Mouse (Mus musculus) limb, embryonic 12.5 days (tissue): ENCODE measurements around the gene Rims1. TPM values are rescaled to one million over a fixed set of nuclear protein-coding genes. Genes with fewer than 3 reads are reported as not detected.

Source experiments
- ATAC-seq: fragments of 200-750 bp; cut with Nextera tagmentation; 2 replicates; pipeline ENCODE4 v1.8.0; 2017; ENCODE audit warnings: low read depth, moderate TSS enrichment; ENCODE audit not compliant: insufficient number of reproducible peaks, insufficient read depth, low FRiP score, low TSS enrichment
- H3K27ac ChIP-seq: fragments of 300-500 bp; sonication (generic); 2 replicates; pipeline ENCODE4 v1.5.1; 2016; ENCODE audit warnings: mild to moderate bottlenecking, moderate library complexity
- H3K27me3 ChIP-seq: fragments of 300-500 bp; sonication (generic); 2 replicates; pipeline ENCODE4 v1.6.1; 2016; ENCODE audit warnings: mild to moderate bottlenecking, moderate library complexity
- H3K36me3 ChIP-seq: fragments of 300-500 bp; sonication (generic); 2 replicates; pipeline ENCODE4 v1.6.1; 2016; ENCODE audit warnings: mild to moderate bottlenecking, moderate library complexity
- H3K4me1 ChIP-seq: fragments of 300-500 bp; sonication (generic); replicated peaks from 2 replicates; pipeline ENCODE4 v1.6.1; 2016
- H3K4me2 ChIP-seq: fragments of 300-500 bp; sonication (generic); 2 replicates; pipeline ENCODE4 v1.6.1; 2016; ENCODE audit warnings: mild to moderate bottlenecking, moderate library complexity
- H3K4me3 ChIP-seq: fragments of 300-500 bp; sonication (generic); replicated peaks from 2 replicates; pipeline ENCODE4 v1.5.1; 2016; ENCODE audit warnings: mild to moderate bottlenecking
- H3K9ac ChIP-seq: fragments of 300-500 bp; sonication (generic); replicated peaks from 2 replicates; pipeline ENCODE4 v1.6.1; 2016; ENCODE audit warnings: mild to moderate bottlenecking, moderate library complexity
- H3K9me3 ChIP-seq: fragments of 300-500 bp; sonication (generic); 2 replicates; pipeline ENCODE4 v1.6.1; 2016; ENCODE audit warnings: mild to moderate bottlenecking, moderate library complexity
- WGBS: fragments of 180-500 bp; shearing (Covaris S2); methylation state at CpG from one replicate; pipeline ENCODE4 v1.1.7; 2016; 5-methylcytosine and 5-hydroxymethylcytosine counted together
- polyA plus RNA-seq: library from polyadenylated mRNA; unstranded; fragments of >200 nt; fragmentation: Nextera tagmentation; extraction: Ambion mirVana; gene quantifications from 2 replicates; pipeline ENCODE4 v1.2.1, GENCODE M21; 2016

Rims1 gene
- polyA plus RNA-seq, 1 experiment from 2014 or later, result 2.3 TPM

DNA sequence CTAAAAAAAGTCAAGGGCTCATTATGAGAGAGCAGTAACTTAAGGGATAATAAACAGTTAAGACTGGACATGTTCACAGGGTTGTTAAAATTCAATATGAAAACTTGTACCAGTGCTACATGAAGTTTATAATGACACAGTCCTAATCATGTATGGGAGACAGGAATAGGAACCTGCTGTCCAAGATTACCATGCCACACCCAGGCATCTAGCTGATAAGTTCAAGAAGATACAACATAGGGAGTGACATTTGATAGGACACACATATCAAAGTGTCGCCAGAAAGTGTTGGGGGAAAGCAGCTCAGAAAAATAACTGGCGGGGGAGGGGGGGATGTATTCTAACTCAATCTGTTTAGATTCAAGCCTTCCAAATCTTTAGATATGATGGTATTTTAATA, 449.6 kb downstream of the Rims1 start:
- Histone ChIP-seq H3K4me1 (no peaks in the 10 kb centered on the region), H3K9ac (no peak overlapping the region), H3K27me3 (no peaks in the 10 kb centered on the region), H3K4me2 (no peak overlapping the region), H3K9me3 (no peaks in the 10 kb centered on the region), H3K27ac (no peak overlapping the region), H3K36me3 (no peaks in the 10 kb centered on the region), H3K4me3 (no peak overlapping the region)
- ATAC-seq, result no peak
- 88% methylated on average over 2 of the region's 2 CpGs for WGBS

DNA sequence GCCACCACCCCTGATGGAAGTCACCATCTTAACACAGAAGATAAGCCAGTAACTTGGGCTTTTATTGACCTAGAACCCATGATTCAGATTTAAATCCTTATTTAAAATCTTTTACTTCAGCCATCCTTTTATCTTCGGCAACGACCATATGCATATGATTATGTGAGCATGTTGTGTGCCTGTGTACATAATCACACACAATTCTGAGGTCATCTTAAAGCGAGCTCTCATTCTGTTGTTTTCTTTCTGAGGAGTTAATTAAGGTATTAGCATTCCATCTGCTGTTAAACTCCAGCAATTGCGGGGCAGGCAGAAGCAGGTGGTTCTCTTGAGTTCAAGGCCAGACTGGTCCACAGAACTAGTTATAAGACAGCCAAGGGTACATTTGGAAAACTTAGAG, 452.1 kb downstream of the Rims1 start:
- no peak overlapping the region for H3K4me3 ChIP-seq
- WGBS, result 82% methylated on average over 4 of the region's 4 CpGs
- no peak overlapping the region for H3K9ac ChIP-seq
- ATAC-seq, result no peak
- no peak overlapping the region for H3K27ac ChIP-seq
- no peaks in the 10 kb centered on the region for H3K9me3 ChIP-seq
- H3K36me3 ChIP-seq, result no peaks in the 10 kb centered on the region
- H3K27me3 ChIP-seq, result no peaks in the 10 kb centered on the region
- no peaks in the 10 kb centered on the region for H3K4me1 ChIP-seq
- H3K4me2 ChIP-seq, result no peak overlapping the region

- no peaks in the 10 kb centered on the region for H3K4me1 ChIP-seq
- H3K9me3 ChIP-seq, result no peaks in the 10 kb centered on the region
- ATAC-seq, result no peak
- H3K4me3 ChIP-seq, result no peak overlapping the region
- no peak overlapping the region for H3K9ac ChIP-seq
- H3K27me3 ChIP-seq, result no peaks in the 10 kb centered on the region
- H3K27ac ChIP-seq, result no peak overlapping the region
- 70% methylated on average over 9 of the region's 9 CpGs for WGBS
- no peak overlapping the region for H3K4me2 ChIP-seq
- H3K36me3 ChIP-seq, result no peaks in the 10 kb centered on the region
These were observed 466.9 kb downstream of the Rims1 start for GRCm38 (mm10) chr1:22338914-22339313.

GRCm38 (mm10) chr1:22320941-22321676, 484.7 kb downstream of the Rims1 start:
- WGBS, result 41% methylated on average over 6 of the region's 6 CpGs
- no peak overlapping the region for H3K27ac ChIP-seq
- no peak overlapping the region for H3K4me2 ChIP-seq
- no peak overlapping the region for H3K9ac ChIP-seq
- H3K4me1 ChIP-seq, result peaks cover 7% of the 10 kb centered on the region; the same call in 1 of the 2 replicates
- H3K4me3 ChIP-seq, result no peak overlapping the region
- H3K9me3 ChIP-seq, result no peaks in the 10 kb centered on the region
- ATAC-seq, result peak; percentile 56
- no peaks in the 10 kb centered on the region for H3K27me3 ChIP-seq
- no peaks in the 10 kb centered on the region for H3K36me3 ChIP-seq

GRCm38 (mm10) chr1:22315537-22315936, 490.3 kb downstream of the Rims1 start:
- WGBS, result 5% methylated on average over 2 of the region's 2 CpGs
- no peaks in the 10 kb centered on the region for H3K27me3 ChIP-seq
- H3K9me3 ChIP-seq, result no peaks in the 10 kb centered on the region
- no peaks in the 10 kb centered on the region for H3K36me3 ChIP-seq
- ATAC-seq, result no peak
- no peak overlapping the region for H3K9ac ChIP-seq
- H3K4me2 ChIP-seq, result no peak overlapping the region
- H3K4me3 ChIP-seq, result no peak overlapping the region
- no peak overlapping the region for H3K27ac ChIP-seq
- peaks cover 6% of the 10 kb centered on the region; the same call in 1 of the 2 replicates for H3K4me1 ChIP-seq

- no peaks in the 10 kb centered on the region for H3K9me3 ChIP-seq
- H3K36me3 ChIP-seq, result no peaks in the 10 kb centered on the region
- no peak overlapping the region for H3K9ac ChIP-seq
- no peak overlapping the region for H3K27ac ChIP-seq
- H3K4me3 ChIP-seq, result no peak overlapping the region
- peaks cover 6% of the 10 kb centered on the region; the same call in 1 of the 2 replicates for H3K4me1 ChIP-seq
- no peak for ATAC-seq
- no peak overlapping the region for H3K4me2 ChIP-seq
- 71% methylated on average over 7 of the region's 7 CpGs for WGBS
- H3K27me3 ChIP-seq, result no peaks in the 10 kb centered on the region
These were observed 494.3 kb downstream of the Rims1 start for GRCm38 (mm10) chr1:22311471-22311870.

- Histone ChIP-seq H3K4me1 (no peaks in the 10 kb centered on the region), H3K27ac (no peak overlapping the region), H3K4me3 (no peak overlapping the region), H3K9ac (no peak overlapping the region), H3K4me2 (no peak overlapping the region), H3K27me3 (no peaks in the 10 kb centered on the region), H3K36me3 (no peaks in the 10 kb centered on the region), H3K9me3 (no peaks in the 10 kb centered on the region)
- no peak for ATAC-seq
- WGBS, result 90% methylated on average over 5 of the region's 5 CpGs
These were observed 499.3 kb downstream of the Rims1 start for GRCm38 (mm10) chr1:22306519-22306918.

DNA sequence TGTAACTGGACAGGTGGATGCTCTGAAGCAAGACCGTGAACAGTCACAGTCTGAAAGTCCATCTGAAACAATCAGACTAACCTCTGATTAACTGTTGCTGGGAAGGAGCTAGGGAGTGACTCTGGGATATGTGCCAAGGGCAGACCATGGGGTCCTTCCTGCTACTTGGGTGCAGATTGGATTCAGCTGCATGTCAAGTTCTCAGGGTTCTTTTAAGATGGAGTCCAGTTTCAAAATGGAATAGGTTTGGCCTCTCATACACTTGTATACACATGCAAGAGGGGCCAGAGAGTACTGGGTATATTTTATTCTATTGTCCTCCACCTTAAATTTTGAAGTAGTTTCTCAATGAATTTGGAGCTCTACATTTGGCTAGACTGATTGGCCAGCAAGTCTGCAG, 499.9 kb downstream of the Rims1 start:
- no peaks in the 10 kb centered on the region for H3K27me3 ChIP-seq
- no peak overlapping the region for H3K4me2 ChIP-seq
- no peaks in the 10 kb centered on the region for H3K4me1 ChIP-seq
- no peaks in the 10 kb centered on the region for H3K36me3 ChIP-seq
- no peak overlapping the region for H3K4me3 ChIP-seq
- WGBS, result 80% methylated on average over 1 of the region's 1 CpGs
- no peak for ATAC-seq
- H3K9ac ChIP-seq, result no peak overlapping the region
- no peak overlapping the region for H3K27ac ChIP-seq
- no peaks in the 10 kb centered on the region for H3K9me3 ChIP-seq

DNA sequence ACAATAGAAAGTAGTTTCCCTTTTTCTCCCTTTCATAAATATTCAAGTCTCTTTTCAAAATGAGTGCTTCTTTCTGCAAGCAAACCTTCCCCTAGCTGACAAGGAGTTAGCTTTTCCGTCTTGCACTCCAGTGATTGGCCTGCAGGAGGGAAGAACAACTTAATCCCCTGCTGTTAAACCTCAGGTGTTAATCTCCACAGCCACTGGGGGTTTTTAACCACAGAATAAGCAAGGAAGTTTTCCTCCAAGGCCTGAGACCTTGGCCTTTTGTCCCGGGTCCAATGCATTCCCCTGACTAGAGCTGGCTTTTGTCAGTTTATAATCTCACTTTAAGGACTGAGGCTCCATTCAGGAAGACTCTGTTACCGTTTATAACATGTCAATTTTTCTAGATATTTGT, 511.8 kb downstream of the Rims1 start:
- no peaks in the 10 kb centered on the region for H3K36me3 ChIP-seq
- H3K27ac ChIP-seq, result no peak overlapping the region
- H3K27me3 ChIP-seq, result no peaks in the 10 kb centered on the region; the same call in 1 of the 2 replicates
- H3K4me3 ChIP-seq, result no peak overlapping the region
- no peak for ATAC-seq
- H3K4me2 ChIP-seq, result no peak overlapping the region
- H3K9me3 ChIP-seq, result no peaks in the 10 kb centered on the region
- WGBS, result 4% methylated on average over 3 of the region's 3 CpGs
- peaks cover 4% of the 10 kb centered on the region; the same call in 1 of the 2 replicates for H3K4me1 ChIP-seq
- no peak overlapping the region for H3K9ac ChIP-seq

GRCm38 (mm10) chr1:22293310-22293709, 512.5 kb downstream of the Rims1 start:
- Histone ChIP-seq H3K4me3 (no peak overlapping the region), H3K27ac (no peak overlapping the region), H3K27me3 (peaks cover under 1% of the 10 kb centered on the region), H3K9ac (no peak overlapping the region), H3K4me2 (no peak overlapping the region), H3K4me1 (peaks cover 4% of the 10 kb centered on the region; the same call in 1 of the 2 replicates), H3K9me3 (no peaks in the 10 kb centered on the region), H3K36me3 (no peaks in the 10 kb centered on the region)
- ATAC-seq, result no peak
- WGBS, result 17% methylated on average over 2 of the region's 2 CpGs

DNA sequence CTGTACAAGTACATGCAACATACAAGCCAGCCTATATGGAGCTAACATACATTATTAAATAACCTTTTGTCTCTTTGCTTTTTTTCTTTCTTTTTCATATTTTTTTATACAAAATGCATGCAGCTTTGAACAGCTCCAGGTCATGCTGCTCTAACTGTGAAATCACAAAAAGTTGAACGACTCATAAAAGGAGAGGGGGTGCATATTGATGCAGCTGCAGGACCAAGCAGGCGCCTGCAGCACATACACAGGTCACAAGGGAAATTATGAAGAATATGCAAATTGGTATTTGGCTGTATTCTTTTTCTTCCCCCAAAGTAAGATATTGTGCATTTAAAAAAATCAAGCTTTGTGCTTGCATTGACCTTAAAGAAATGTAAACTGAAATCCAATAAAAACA, 519.0 kb downstream of the Rims1 start:
- Histone ChIP-seq H3K4me1 (no peaks in the 10 kb centered on the region), H3K9me3 (no peaks in the 10 kb centered on the region), H3K4me2 (no peak overlapping the region), H3K9ac (no peak overlapping the region), H3K27me3 (peaks cover 3% of the 10 kb centered on the region; the same call in 1 of the 2 replicates), H3K36me3 (no peaks in the 10 kb centered on the region), H3K27ac (no peak overlapping the region), H3K4me3 (no peak overlapping the region)
- 46% methylated on average over 2 of the region's 2 CpGs for WGBS
- no peak for ATAC-seq

- Histone ChIP-seq H3K4me2 (no peak overlapping the region), H3K27ac (no peak overlapping the region), H3K36me3 (no peaks in the 10 kb centered on the region), H3K9me3 (no peaks in the 10 kb centered on the region), H3K9ac (no peak overlapping the region), H3K4me1 (no peaks in the 10 kb centered on the region), H3K4me3 (no peak overlapping the region), H3K27me3 (no peaks in the 10 kb centered on the region)
- WGBS, result 87% methylated on average over 1 of the region's 1 CpGs
- no peak for ATAC-seq
These were observed 525.8 kb downstream of the Rims1 start for GRCm38 (mm10) chr1:22279954-22280353.
